23 mouse cellular contexts compared by ENCODE assay signal in the genomic region with DNA sequence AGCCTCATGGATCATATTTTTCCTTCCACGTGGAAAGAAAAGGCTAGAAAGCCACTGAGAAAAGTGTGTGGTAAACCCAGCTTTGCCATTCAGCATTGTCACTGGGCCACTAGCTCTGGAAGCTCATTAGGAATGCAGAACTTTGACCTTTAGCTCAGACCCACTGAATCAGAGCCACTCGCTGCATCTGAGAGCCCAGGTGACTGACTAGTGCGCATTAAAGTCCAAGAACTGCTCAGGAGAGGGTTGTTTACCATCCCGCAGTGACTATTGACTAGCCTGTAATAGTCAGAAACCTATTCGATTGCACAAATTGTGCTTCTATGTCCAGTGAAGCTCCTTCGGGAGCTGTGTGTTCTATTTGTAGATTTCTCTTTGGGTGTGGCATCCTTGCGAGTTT.
DNase-seq lines count a peak whose midpoint lies in the region; ATAC-seq and TF ChIP-seq lines count a peak whose summit lies in the region.
"Had no signal": no experiment of that assay in that cellular context is flagged by ENCODE, and none has a peak within 500 bp of the region (broad histone marks: within the 10 kb centered on the region; RNA-seq: fewer than 3 reads in every experiment).

No protein-coding gene starts in this region.

- no peaks in the 10 kb centered on the region for H3K4me1 ChIP-seq in kidney, embryonic 14.5 days (ENCODE audit: control insufficient read depth, insufficient read depth, low read length)
- H3K4me1 ChIP-seq in liver, embryonic 11.5 days (replicated peaks; ENCODE audit: control insufficient read depth, insufficient read depth, low read length) = peaks cover 2% of the 10 kb centered on the region; the same call in 1 of the 2 replicates
- H3K4me1 ChIP-seq in liver, postnatal 0 days (ENCODE audit: insufficient read depth) = peaks cover 13% of the 10 kb centered on the region
- H3K4me1 ChIP-seq: forebrain, embryonic 10.5 days; hindbrain, embryonic 13.5 days; lung, embryonic 15.5 days had no signal

- DNase-seq in kidney, adult 18-20 months = peak; percentile 9
- DNase-seq in kidney, postnatal 25 days = peak; percentile 28 to 49
- DNase-seq in liver, embryonic 11.5 days (ENCODE audit: low spot score) = no peak
- peak; percentile 27 for DNase-seq in liver, postnatal 0 days
- no peak for DNase-seq in cerebellum, postnatal 25 days
- DNase-seq in retina, embryonic 14.5 days (ENCODE audit: low spot score) = no peak
- DNase-seq: adrenal gland, postnatal 25 days; cerebellum, adult 9-11 months; forebrain, postnatal 0 days; heart, postnatal 36 days; layer of hippocampus, postnatal 36 days; lung, postnatal 36 days; thymus, postnatal 14 days had no signal

- H3K36me3 ChIP-seq in kidney, embryonic 14.5 days (ENCODE audit: control insufficient read depth, insufficient read depth, low read length) = no peaks in the 10 kb centered on the region
- no peaks in the 10 kb centered on the region for H3K36me3 ChIP-seq in liver, embryonic 11.5 days (ENCODE audit: control insufficient read depth, insufficient read depth, low read length)
- no peaks in the 10 kb centered on the region for H3K36me3 ChIP-seq in liver, postnatal 0 days (replicated peaks; ENCODE audit: insufficient read depth, low read length)
- H3K36me3 ChIP-seq: forebrain, embryonic 10.5 days; heart, embryonic 15.5 days; hindbrain, embryonic 13.5 days; limb, embryonic 13.5 days; lung, embryonic 15.5 days; neural tube, embryonic 13.5 days had no signal

- H3K4me2 ChIP-seq in kidney, embryonic 14.5 days (replicated peaks; ENCODE audit: low read depth, low read length) = no peak overlapping the region
- no peak overlapping the region for H3K4me2 ChIP-seq in liver, embryonic 11.5 days
- no peak overlapping the region for H3K4me2 ChIP-seq in liver, postnatal 0 days (ENCODE audit: low read depth, low read length)
- H3K4me2 ChIP-seq: heart, embryonic 15.5 days; hindbrain, embryonic 13.5 days; limb, embryonic 13.5 days; lung, embryonic 15.5 days; neural tube, embryonic 13.5 days had no signal

- no peak overlapping the region for H3K27ac ChIP-seq in kidney, embryonic 14.5 days (ENCODE audit: low read depth, low read length)
- no peak overlapping the region for H3K27ac ChIP-seq in liver, embryonic 11.5 days (ENCODE audit: low read depth, low read length)
- peak overlapping the region; percentile 81 for H3K27ac ChIP-seq in liver, postnatal 0 days (ENCODE audit: low read depth)
- H3K27ac ChIP-seq: forebrain, embryonic 10.5 days; heart, embryonic 15.5 days; hindbrain, embryonic 13.5 days; layer of hippocampus, adult 2 months; limb, embryonic 13.5 days; lung, embryonic 15.5 days had no signal

- H3K4me3 ChIP-seq in kidney, embryonic 14.5 days (ENCODE audit: low read length) = no peak overlapping the region
- no peak overlapping the region for H3K4me3 ChIP-seq in liver, embryonic 11.5 days (ENCODE audit: low read depth, low read length)
- no peak overlapping the region for H3K4me3 ChIP-seq in liver, postnatal 0 days (ENCODE audit: low read depth, low read length)
- H3K4me3 ChIP-seq: forebrain, embryonic 10.5 days; heart, embryonic 15.5 days; hindbrain, embryonic 13.5 days; layer of hippocampus, adult 2 months; limb, embryonic 13.5 days; lung, embryonic 15.5 days; myocyte; neural tube, embryonic 13.5 days had no signal

- no peak for TF ChIP-seq CTCF in liver, postnatal 0 days (IDR thresholded peaks at IDR 0.05; ENCODE audit: low read depth)

- 0 out of 2 replicates have a peak, but pooled peaks have one; percentile 35 for TF ChIP-seq EP300 in liver, postnatal 0 days (IDR thresholded peaks at IDR 0.05; ENCODE audit: low read depth)

- no peak overlapping the region for H3K9ac ChIP-seq in kidney, embryonic 14.5 days (ENCODE audit: low read depth, low read length)
- no peak overlapping the region for H3K9ac ChIP-seq in liver, embryonic 11.5 days (ENCODE audit: low read depth, low read length)
- no peak overlapping the region for H3K9ac ChIP-seq in liver, postnatal 0 days (replicated peaks)
- H3K9ac ChIP-seq: forebrain, postnatal 0 days; heart, embryonic 15.5 days; hindbrain, embryonic 13.5 days; limb, embryonic 13.5 days; lung, embryonic 15.5 days; neural tube, embryonic 13.5 days had no signal

- no peak for ATAC-seq in kidney, embryonic 14.5 days (ENCODE audit: low FRiP score, low TSS enrichment)
- peak; percentile 54; the same call in 1 of the 2 replicates for ATAC-seq in liver, embryonic 11.5 days (replicated peaks; ENCODE audit: low FRiP score)
- peak; percentile 97 for ATAC-seq in liver, postnatal 0 days
- ATAC-seq: forebrain, postnatal 0 days; midbrain, embryonic 16.5 days had no signal

- H3K9me3 ChIP-seq in kidney, embryonic 14.5 days (ENCODE audit: control insufficient read depth, low read length) = no peaks in the 10 kb centered on the region
- no peaks in the 10 kb centered on the region for H3K9me3 ChIP-seq in liver, embryonic 11.5 days (ENCODE audit: control insufficient read depth, low read length)
- no peaks in the 10 kb centered on the region for H3K9me3 ChIP-seq in liver, postnatal 0 days (ENCODE audit: low read length)
- H3K9me3 ChIP-seq: forebrain, embryonic 10.5 days; heart, embryonic 15.5 days; hindbrain, embryonic 13.5 days; limb, embryonic 13.5 days; lung, embryonic 15.5 days; neural tube, embryonic 13.5 days had no signal

- no peaks in the 10 kb centered on the region for H3K27me3 ChIP-seq in kidney, embryonic 14.5 days (ENCODE audit: control insufficient read depth, insufficient read depth, low read length)
- no peaks in the 10 kb centered on the region for H3K27me3 ChIP-seq in liver, embryonic 11.5 days (replicated peaks; ENCODE audit: control insufficient read depth, insufficient read depth, low read length)
- no peaks in the 10 kb centered on the region for H3K27me3 ChIP-seq in liver, postnatal 0 days (ENCODE audit: insufficient read depth, low read length)
- H3K27me3 ChIP-seq: heart, embryonic 15.5 days; hindbrain, embryonic 13.5 days; limb, embryonic 13.5 days; lung, embryonic 15.5 days; neural tube, embryonic 13.5 days had no signal

- 89% methylated on average over 7 of the region's 7 CpGs for WGBS in kidney, embryonic 14.5 days
- WGBS in liver, embryonic 11.5 days = 77% methylated on average over 7 of the region's 7 CpGs
- 60% methylated on average over 7 of the region's 7 CpGs for WGBS in liver, postnatal 0 days (ENCODE audit: insufficient replicate concordance)

Comparison
In these comparisons a context has a peak if more than half of its experiments do, and no peak if none do; other contexts are left out.
1. DNase-seq: peak in kidney, adult 18-20 months (single experiment), kidney, postnatal 25 days (2 of 2) and liver, postnatal 0 days (single experiment); none in liver, embryonic 11.5 days (single experiment), cerebellum, postnatal 25 days (0 of 2) and retina, embryonic 14.5 days (single experiment).